Mouse (Mus musculus): ENCODE results near the gene AU022252.

GRCm38 (mm10) chr4:119263459-119263858 lies 30.9 kb upstream of the AU022252 start:
- no peak for TF ChIP-seq POLR2AphosphoS5 (IDR thresholded peaks at IDR 0.05; ENCODE audit: borderline replicate concordance, low read depth, low read length)
- no peak for TF ChIP-seq MEF2A (IDR thresholded peaks at IDR 0.05; ENCODE audit: extremely low read depth, insufficient replicate concordance, low read depth, low read length, poor library complexity, severe bottlenecking)
- TF ChIP-seq ELF1 (IDR thresholded peaks at IDR 0.05; ENCODE audit: low read depth, low read length) = no peak
- TF ChIP-seq POLR2A (IDR thresholded peaks at IDR 0.05; ENCODE audit: control insufficient read depth in 1 of 2, insufficient read depth in 1 of 2, low read depth in 1 of 2, low read length in 2 of 2, poor library complexity in 1 of 2) = no peak
- TF ChIP-seq KAT2A (conservative IDR thresholded peaks at IDR 0.05; ENCODE audit: low read depth, low read length) = no peak
- TF ChIP-seq ZNF384 (IDR thresholded peaks at IDR 0.05; ENCODE audit: low read depth, low read length) = no peak
- TF ChIP-seq E2F4 (IDR thresholded peaks at IDR 0.05; ENCODE audit: borderline replicate concordance, low read depth, low read length) = no peak

All from MEL (cell line).